Mouse (Mus musculus): Measurements from ENCODE around the gene Isx. TPM values are rescaled to one million over a fixed set of nuclear protein-coding genes. Genes with fewer than 3 reads are reported as not detected.

Isx gene
- polyA plus RNA-seq, 1 experiment from 2014 or later = not detected

- H3K27ac ChIP-seq (replicated peaks; ENCODE audit: low read depth, low read length) = no peak overlapping the region
These were observed 19.5 kb upstream of the Isx start for GRCm38 (mm10) chr8:74853488-74853887.

GRCm38 (mm10) chr8:74854786-74855185 is 18.2 kb upstream of the Isx start:
- Histone ChIP-seq H3K9ac (replicated peaks; ENCODE audit: low read length) (no peak overlapping the region), H3K4me3 (ENCODE audit: low read depth, low read length) (no peak overlapping the region), H3K4me1 (ENCODE audit: control insufficient read depth, insufficient read depth, low read length) (no peaks in the 10 kb centered on the region), H3K36me3 (replicated peaks; ENCODE audit: control insufficient read depth, insufficient read depth, low read depth, low read length) (no peaks in the 10 kb centered on the region), H3K27ac (replicated peaks; ENCODE audit: low read depth, low read length) (no peak overlapping the region), H3K4me2 (ENCODE audit: low read depth, low read length) (no peak overlapping the region), H3K27me3 (ENCODE audit: control insufficient read depth, insufficient read depth, low read length) (no peaks in the 10 kb centered on the region), H3K9me3 (replicated peaks; ENCODE audit: control insufficient read depth, low read length) (no peaks in the 10 kb centered on the region)
- DNase-seq (ENCODE audit: low spot score) = no peak
- WGBS = 91% methylated on average over 4 of the region's 4 CpGs
- ATAC-seq (replicated peaks; ENCODE audit: insufficient number of reproducible peaks, low FRiP score, low TSS enrichment, low read depth) = no peak

More at GRCm38 (mm10) chr8:74853488-74853887, 19.5 kb upstream of the Isx start:
- H3K9me3 ChIP-seq (replicated peaks; ENCODE audit: control insufficient read depth, low read length) = no peaks in the 10 kb centered on the region
- no peak overlapping the region for H3K4me2 ChIP-seq (ENCODE audit: low read depth, low read length)
- DNase-seq (ENCODE audit: low spot score) (peak; percentile 63), ATAC-seq (replicated peaks; ENCODE audit: insufficient number of reproducible peaks, low FRiP score, low TSS enrichment, low read depth) (no peak)
- H3K4me3 ChIP-seq (ENCODE audit: low read depth, low read length) = no peak overlapping the region
- H3K36me3 ChIP-seq (replicated peaks; ENCODE audit: control insufficient read depth, insufficient read depth, low read depth, low read length) = no peaks in the 10 kb centered on the region
- WGBS = 26% methylated on average over 5 of the region's 5 CpGs
- H3K9ac ChIP-seq (replicated peaks; ENCODE audit: low read length) = no peak overlapping the region
- no peaks in the 10 kb centered on the region for H3K27me3 ChIP-seq (ENCODE audit: control insufficient read depth, insufficient read depth, low read length)
- H3K4me1 ChIP-seq (ENCODE audit: control insufficient read depth, insufficient read depth, low read length) = no peaks in the 10 kb centered on the region

- Histone ChIP-seq H3K4me2 (ENCODE audit: low read depth, low read length) (no peak overlapping the region), H3K9ac (replicated peaks; ENCODE audit: low read length) (no peak overlapping the region), H3K4me1 (ENCODE audit: control insufficient read depth, insufficient read depth, low read length) (no peaks in the 10 kb centered on the region), H3K27ac (replicated peaks; ENCODE audit: low read depth, low read length) (no peak overlapping the region), H3K36me3 (replicated peaks; ENCODE audit: control insufficient read depth, insufficient read depth, low read depth, low read length) (no peaks in the 10 kb centered on the region), H3K9me3 (replicated peaks; ENCODE audit: control insufficient read depth, low read length) (no peaks in the 10 kb centered on the region), H3K27me3 (ENCODE audit: control insufficient read depth, insufficient read depth, low read length) (no peaks in the 10 kb centered on the region), H3K4me3 (ENCODE audit: low read depth, low read length) (no peak overlapping the region)
- ATAC-seq (replicated peaks; ENCODE audit: insufficient number of reproducible peaks, low FRiP score, low TSS enrichment, low read depth) (no peak), DNase-seq (ENCODE audit: low spot score) (no peak)
- 86% methylated on average over 3 of the region's 3 CpGs for WGBS
These were observed 17.6 kb upstream of the Isx start for GRCm38 (mm10) chr8:74855341-74855740.

GRCm38 (mm10) chr8:74859241-74859640 is 13.7 kb upstream of the Isx start:
- no peaks in the 10 kb centered on the region for H3K4me1 ChIP-seq (ENCODE audit: control insufficient read depth, insufficient read depth, low read length)
- no peak overlapping the region for H3K4me2 ChIP-seq (ENCODE audit: low read depth, low read length)
- no peaks in the 10 kb centered on the region for H3K9me3 ChIP-seq (replicated peaks; ENCODE audit: control insufficient read depth, low read length)
- H3K9ac ChIP-seq (replicated peaks; ENCODE audit: low read length) = no peak overlapping the region
- no peaks in the 10 kb centered on the region for H3K27me3 ChIP-seq (ENCODE audit: control insufficient read depth, insufficient read depth, low read length)
- no peak for DNase-seq (ENCODE audit: low spot score)
- no peak for ATAC-seq (replicated peaks; ENCODE audit: insufficient number of reproducible peaks, low FRiP score, low TSS enrichment, low read depth)
- no peaks in the 10 kb centered on the region for H3K36me3 ChIP-seq (replicated peaks; ENCODE audit: control insufficient read depth, insufficient read depth, low read depth, low read length)
- H3K27ac ChIP-seq (replicated peaks; ENCODE audit: low read depth, low read length) = no peak overlapping the region
- 93% methylated on average over 4 of the region's 4 CpGs for WGBS
- H3K4me3 ChIP-seq (ENCODE audit: low read depth, low read length) = no peak overlapping the region

GRCm38 (mm10) chr8:74860449-74860848 is 12.5 kb upstream of the Isx start:
- Histone ChIP-seq H3K36me3 (replicated peaks; ENCODE audit: control insufficient read depth, insufficient read depth, low read depth, low read length) (no peaks in the 10 kb centered on the region), H3K4me3 (ENCODE audit: low read depth, low read length) (no peak overlapping the region), H3K4me2 (ENCODE audit: low read depth, low read length) (no peak overlapping the region), H3K9ac (replicated peaks; ENCODE audit: low read length) (no peak overlapping the region), H3K4me1 (ENCODE audit: control insufficient read depth, insufficient read depth, low read length) (no peaks in the 10 kb centered on the region), H3K9me3 (replicated peaks; ENCODE audit: control insufficient read depth, low read length) (no peaks in the 10 kb centered on the region), H3K27ac (replicated peaks; ENCODE audit: low read depth, low read length) (no peak overlapping the region), H3K27me3 (ENCODE audit: control insufficient read depth, insufficient read depth, low read length) (no peaks in the 10 kb centered on the region)
- DNase-seq (ENCODE audit: low spot score) = no peak
- ATAC-seq (replicated peaks; ENCODE audit: insufficient number of reproducible peaks, low FRiP score, low TSS enrichment, low read depth) = peak; percentile 58
- 76% methylated on average over 6 of the region's 6 CpGs for WGBS

- Histone ChIP-seq H3K9me3 (replicated peaks; ENCODE audit: control insufficient read depth, low read length) (no peaks in the 10 kb centered on the region), H3K9ac (replicated peaks; ENCODE audit: low read length) (no peak overlapping the region), H3K36me3 (replicated peaks; ENCODE audit: control insufficient read depth, insufficient read depth, low read depth, low read length) (no peaks in the 10 kb centered on the region), H3K4me2 (ENCODE audit: low read depth, low read length) (no peak overlapping the region), H3K27ac (replicated peaks; ENCODE audit: low read depth, low read length) (no peak overlapping the region), H3K4me3 (ENCODE audit: low read depth, low read length) (no peak overlapping the region), H3K4me1 (ENCODE audit: control insufficient read depth, insufficient read depth, low read length) (no peaks in the 10 kb centered on the region), H3K27me3 (ENCODE audit: control insufficient read depth, insufficient read depth, low read length) (no peaks in the 10 kb centered on the region)
- DNase-seq (ENCODE audit: low spot score) = no peak
- 75% methylated on average over 2 of the region's 2 CpGs for WGBS
- no peak for ATAC-seq (replicated peaks; ENCODE audit: insufficient number of reproducible peaks, low FRiP score, low TSS enrichment, low read depth)
These were observed 10.4 kb upstream of the Isx start for GRCm38 (mm10) chr8:74862598-74862997.

- H3K9ac ChIP-seq (replicated peaks; ENCODE audit: low read length) = no peak overlapping the region
- H3K9me3 ChIP-seq (replicated peaks; ENCODE audit: control insufficient read depth, low read length) = no peaks in the 10 kb centered on the region
- no peak overlapping the region for H3K27ac ChIP-seq (replicated peaks; ENCODE audit: low read depth, low read length)
- no peak for ATAC-seq (replicated peaks; ENCODE audit: insufficient number of reproducible peaks, low FRiP score, low TSS enrichment, low read depth)
- WGBS = 84% methylated on average over 4 of the region's 4 CpGs
- no peak overlapping the region for H3K4me3 ChIP-seq (ENCODE audit: low read depth, low read length)
- H3K4me2 ChIP-seq (ENCODE audit: low read depth, low read length) = no peak overlapping the region
- H3K27me3 ChIP-seq (ENCODE audit: control insufficient read depth, insufficient read depth, low read length) = no peaks in the 10 kb centered on the region
- DNase-seq (ENCODE audit: low spot score) = no peak
- H3K4me1 ChIP-seq (ENCODE audit: control insufficient read depth, insufficient read depth, low read length) = no peaks in the 10 kb centered on the region
- H3K36me3 ChIP-seq (replicated peaks; ENCODE audit: control insufficient read depth, insufficient read depth, low read depth, low read length) = no peaks in the 10 kb centered on the region
These were observed 2.5 kb upstream of the Isx start for GRCm38 (mm10) chr8:74870346-74870949.

- ATAC-seq (replicated peaks; ENCODE audit: insufficient number of reproducible peaks, low FRiP score, low TSS enrichment, low read depth) = no peak
- WGBS = 67% methylated on average over 4 of the region's 4 CpGs
- H3K4me2 ChIP-seq (ENCODE audit: low read depth, low read length) = no peak overlapping the region
These were observed 1.3 kb upstream of the Isx start for GRCm38 (mm10) chr8:74871686-74872085.

More at GRCm38 (mm10) chr8:74871686-74872085, 1.3 kb upstream of the Isx start:
- H3K27ac ChIP-seq (replicated peaks; ENCODE audit: low read depth, low read length) = no peak overlapping the region
- no peaks in the 10 kb centered on the region for H3K36me3 ChIP-seq (replicated peaks; ENCODE audit: control insufficient read depth, insufficient read depth, low read depth, low read length)
- H3K9me3 ChIP-seq (replicated peaks; ENCODE audit: control insufficient read depth, low read length) = no peaks in the 10 kb centered on the region
- no peak overlapping the region for H3K4me3 ChIP-seq (ENCODE audit: low read depth, low read length)
- H3K9ac ChIP-seq (replicated peaks; ENCODE audit: low read length) = no peak overlapping the region
- H3K4me1 ChIP-seq (ENCODE audit: control insufficient read depth, insufficient read depth, low read length) = no peaks in the 10 kb centered on the region
- H3K27me3 ChIP-seq (ENCODE audit: control insufficient read depth, insufficient read depth, low read length) = no peaks in the 10 kb centered on the region
- no peak for DNase-seq (ENCODE audit: low spot score)
